Mouse (Mus musculus): Measurements from ENCODE around the gene Uqcr11.

Gene Uqcr11

DNA sequence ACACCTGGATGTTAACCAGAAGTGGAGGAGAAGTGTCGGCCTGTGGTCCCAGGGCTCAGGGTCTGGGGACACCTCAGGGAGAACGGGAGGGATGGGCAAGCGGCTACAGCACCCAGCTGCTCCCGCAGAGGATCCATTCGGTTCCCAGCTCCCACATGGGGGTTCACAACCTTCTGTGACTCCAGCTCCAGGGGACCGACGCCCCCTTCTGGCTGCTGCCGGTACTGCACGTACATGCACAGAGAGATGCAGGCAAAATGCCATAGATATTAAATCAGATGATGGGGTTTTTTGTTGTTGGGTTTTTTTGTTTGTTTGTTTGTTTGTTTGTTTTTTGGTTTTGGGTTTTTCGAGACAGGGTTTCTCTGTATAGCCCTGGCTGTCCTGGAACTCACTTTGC, 28.9 kb downstream of the Uqcr11 start:
- no peak for DNase-seq (ENCODE audit: extremely low spot score, low spot score)

GRCm38 (mm10) chr10:80376160-80376559, 30.5 kb downstream of the Uqcr11 start:
- DNase-seq (ENCODE audit: extremely low spot score, low spot score): peak; percentile 95

DNA sequence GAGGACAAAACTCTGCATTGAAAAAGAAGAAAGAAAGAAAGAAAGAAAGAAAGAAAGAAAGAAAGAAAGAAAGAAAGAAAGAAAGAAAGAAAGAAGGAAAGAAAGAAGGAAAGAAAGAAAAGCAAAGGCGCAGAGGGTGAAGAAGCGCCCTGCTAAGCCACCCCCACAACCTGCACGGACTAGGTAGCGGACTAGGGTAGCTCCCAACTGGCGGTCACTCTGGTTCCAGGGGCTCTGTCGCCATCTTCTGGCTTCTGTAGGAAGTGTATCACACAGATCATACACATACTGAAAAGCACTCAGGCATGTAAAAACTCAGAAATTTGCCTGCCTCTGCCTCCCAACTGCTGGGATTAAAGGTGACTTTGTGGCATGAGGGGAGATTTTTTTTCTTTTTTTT, 32.6 kb downstream of the Uqcr11 start:
- no peak for DNase-seq (ENCODE audit: extremely low spot score, low spot score)

GRCm38 (mm10) chr10:80372706-80373105, 33.9 kb downstream of the Uqcr11 start:
- DNase-seq (ENCODE audit: extremely low spot score, low spot score): no peak

DNA sequence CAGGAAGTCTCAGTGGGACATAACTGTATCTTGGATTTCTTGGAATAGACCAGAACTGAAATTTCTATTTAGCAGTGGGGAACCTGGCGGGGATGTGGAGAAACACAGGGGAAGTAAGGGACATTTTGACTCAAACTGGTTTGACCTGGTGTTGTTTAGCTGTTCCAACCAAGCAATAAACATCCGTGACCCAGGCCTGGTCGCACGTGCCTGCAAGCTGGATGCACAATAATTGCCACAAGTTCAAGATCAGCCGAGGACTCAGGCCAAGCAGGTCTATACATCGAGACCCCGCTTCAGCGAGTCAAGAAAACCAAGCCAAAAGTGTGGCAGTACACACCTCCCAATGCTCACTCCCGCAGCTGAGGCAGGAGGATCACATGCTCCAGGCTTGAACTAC, 34.6 kb downstream of the Uqcr11 start:
- no peak for DNase-seq (ENCODE audit: extremely low spot score, low spot score)

- DNase-seq (ENCODE audit: extremely low spot score, low spot score): peak; percentile 61
Observed at GRCm38 (mm10) chr10:80371411-80371966, 35.1 kb downstream of the Uqcr11 start.

GRCm38 (mm10) chr10:80369995-80370747, 36.5 kb downstream of the Uqcr11 start:
- DNase-seq (ENCODE audit: extremely low spot score, low spot score): no peak

DNA sequence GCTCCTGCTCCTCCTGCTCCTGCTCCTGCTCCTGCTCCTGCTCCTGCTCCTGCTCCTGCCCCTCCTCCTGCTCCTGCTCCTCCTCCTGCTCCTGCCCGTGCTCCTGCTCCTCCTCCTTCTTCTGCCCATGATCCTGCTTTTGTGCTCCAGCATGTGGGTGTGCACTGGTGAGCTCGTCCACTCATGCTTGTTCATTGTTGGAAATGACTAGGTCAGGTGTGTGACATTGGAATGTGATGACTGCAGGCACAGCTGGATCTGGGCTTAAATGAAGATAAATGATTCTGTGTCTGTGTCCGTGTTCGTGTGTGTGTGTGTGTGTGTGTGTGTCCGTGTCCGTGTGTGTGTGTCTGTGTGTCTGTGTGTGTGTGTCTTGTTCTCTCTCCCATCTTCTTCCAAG, 38.2 kb downstream of the Uqcr11 start:
- no peak for DNase-seq (ENCODE audit: extremely low spot score, low spot score)

GRCm38 (mm10) chr10:80367954-80368353, 38.7 kb downstream of the Uqcr11 start:
- DNase-seq (ENCODE audit: extremely low spot score, low spot score): no peak

- DNase-seq (ENCODE audit: extremely low spot score, low spot score): no peak
Observed at GRCm38 (mm10) chr10:80365736-80366135, 40.9 kb downstream of the Uqcr11 start.

- DNase-seq (ENCODE audit: extremely low spot score, low spot score): no peak
Observed at GRCm38 (mm10) chr10:80363734-80364133, 42.9 kb downstream of the Uqcr11 start.

- no peak for DNase-seq (ENCODE audit: extremely low spot score, low spot score)
Observed at GRCm38 (mm10) chr10:80357994-80358639, 48.5 kb downstream of the Uqcr11 start.

DNA sequence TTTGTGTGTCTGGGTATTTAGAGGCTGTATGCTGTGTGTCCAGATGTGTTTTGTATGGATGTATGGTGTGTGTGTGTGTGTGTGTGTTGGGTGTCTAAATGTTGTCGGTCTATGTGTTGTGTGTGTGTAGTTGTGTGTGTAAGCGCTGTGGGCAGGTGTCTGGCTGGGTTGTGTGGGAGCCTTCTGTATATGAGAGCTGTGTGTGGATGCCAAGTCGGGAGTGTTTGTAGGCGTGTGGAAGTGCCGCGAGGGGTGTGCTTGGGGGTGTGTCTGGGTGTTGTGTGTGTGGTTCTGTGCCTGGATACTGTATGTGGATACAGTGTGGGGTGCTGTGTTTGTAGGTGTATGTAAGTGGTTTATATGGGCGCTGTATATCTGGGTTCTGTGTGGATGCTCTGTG, 49.3 kb downstream of the Uqcr11 start:
- DNase-seq (ENCODE audit: extremely low spot score, low spot score): no peak

DNA sequence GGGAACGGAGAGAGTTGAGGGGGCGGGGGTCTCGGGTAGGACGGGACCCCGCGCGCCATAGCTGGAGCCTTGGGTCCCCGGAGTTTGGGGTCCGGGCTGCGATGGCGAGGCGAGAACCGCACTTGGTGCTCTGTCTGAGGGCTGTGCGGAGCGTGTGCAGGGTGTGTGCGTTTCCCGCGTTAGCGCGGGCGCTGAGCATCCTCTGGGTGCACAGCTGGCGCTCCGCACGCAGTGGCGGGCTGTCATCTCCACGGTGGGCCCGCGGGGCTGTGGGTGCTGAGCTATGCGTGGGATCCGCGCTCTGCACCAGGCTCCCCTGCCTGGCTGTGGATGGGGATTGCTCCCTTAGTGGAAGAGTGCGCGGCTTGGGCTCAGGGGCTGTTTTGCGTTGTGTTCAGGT, 49.9 kb downstream of the Uqcr11 start:
- DNase-seq (ENCODE audit: extremely low spot score, low spot score): no peak

DNA sequence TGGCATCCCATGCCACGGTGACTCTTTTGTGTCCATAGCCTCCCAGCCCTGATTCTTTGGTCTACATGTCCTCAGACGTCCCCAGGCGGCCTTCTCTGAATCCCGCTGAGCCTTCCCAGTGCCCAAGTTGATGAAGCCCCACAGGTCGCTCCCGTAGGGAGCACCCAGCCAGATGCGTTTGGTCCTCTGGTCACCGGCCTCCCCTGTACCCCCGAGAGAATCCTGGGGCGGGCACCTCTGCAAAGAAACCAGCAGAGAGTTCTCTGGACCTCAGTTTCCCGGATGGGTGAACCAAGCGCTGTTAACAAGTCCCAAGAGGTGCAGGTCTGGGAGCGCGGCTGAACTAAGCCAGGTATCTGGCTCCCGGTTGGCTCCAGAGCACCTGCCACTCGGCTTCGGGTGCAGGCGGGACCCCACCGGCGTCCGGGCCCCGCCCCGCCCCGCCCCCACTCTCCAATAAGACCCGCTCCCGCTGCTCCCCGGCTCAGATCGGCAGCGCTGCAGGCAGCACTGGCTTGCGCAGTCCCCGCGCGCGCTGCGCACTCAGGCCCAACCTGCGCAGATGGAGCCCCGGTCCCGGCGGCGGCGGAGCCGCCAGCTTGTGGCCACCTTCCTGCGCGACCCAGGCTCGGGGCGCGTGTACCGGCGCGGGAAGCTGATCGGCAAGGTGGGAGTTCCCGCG, 50.5 kb downstream of the Uqcr11 start, which contains the start of gene Plk5:
TSS of gene Plk5 (plus strand) at position 459 of the 682 bp plus-strand sequence.
- DNase-seq (ENCODE audit: extremely low spot score, low spot score): no peak

- no peak for DNase-seq (ENCODE audit: extremely low spot score, low spot score)
Observed at GRCm38 (mm10) chr10:80355431-80355830, 51.2 kb downstream of the Uqcr11 start.

Measured in neural tube, embryonic 10.5 days (tissue).